Mouse (Mus musculus) heart, postnatal 25 days (tissue): ENCODE results near the gene Tapbpl. TPM values are rescaled to one million over a fixed set of nuclear protein-coding genes. Genes with fewer than 3 reads are reported as not detected.
"Not testable (repeated sequence)": the region's sequence is repeated elsewhere in the genome, so short reads cannot be mapped to it uniquely, and the experiment has no call there.

ENCODE experiments used
- DNase-seq: peaks from one replicate; pipeline ENCODE4 v3.0.0; 2022; ENCODE audit warnings: low spot score
- intact Hi-C: fragments of 180-260 bp; cut with DNase I; formaldehyde crosslinking; loops from one replicate; pipeline ENCODE4 v1.15.1; 2025
- total RNA-seq, 2 experiments: library from RNA; stranded (reverse); gene quantifications; 2 replicates each; pipeline ENCODE4 v1.2.3; 2021

Tapbpl gene
- 1 to 10 TPM; 4.1 to 5.0 TPM for total RNA-seq

DNA sequence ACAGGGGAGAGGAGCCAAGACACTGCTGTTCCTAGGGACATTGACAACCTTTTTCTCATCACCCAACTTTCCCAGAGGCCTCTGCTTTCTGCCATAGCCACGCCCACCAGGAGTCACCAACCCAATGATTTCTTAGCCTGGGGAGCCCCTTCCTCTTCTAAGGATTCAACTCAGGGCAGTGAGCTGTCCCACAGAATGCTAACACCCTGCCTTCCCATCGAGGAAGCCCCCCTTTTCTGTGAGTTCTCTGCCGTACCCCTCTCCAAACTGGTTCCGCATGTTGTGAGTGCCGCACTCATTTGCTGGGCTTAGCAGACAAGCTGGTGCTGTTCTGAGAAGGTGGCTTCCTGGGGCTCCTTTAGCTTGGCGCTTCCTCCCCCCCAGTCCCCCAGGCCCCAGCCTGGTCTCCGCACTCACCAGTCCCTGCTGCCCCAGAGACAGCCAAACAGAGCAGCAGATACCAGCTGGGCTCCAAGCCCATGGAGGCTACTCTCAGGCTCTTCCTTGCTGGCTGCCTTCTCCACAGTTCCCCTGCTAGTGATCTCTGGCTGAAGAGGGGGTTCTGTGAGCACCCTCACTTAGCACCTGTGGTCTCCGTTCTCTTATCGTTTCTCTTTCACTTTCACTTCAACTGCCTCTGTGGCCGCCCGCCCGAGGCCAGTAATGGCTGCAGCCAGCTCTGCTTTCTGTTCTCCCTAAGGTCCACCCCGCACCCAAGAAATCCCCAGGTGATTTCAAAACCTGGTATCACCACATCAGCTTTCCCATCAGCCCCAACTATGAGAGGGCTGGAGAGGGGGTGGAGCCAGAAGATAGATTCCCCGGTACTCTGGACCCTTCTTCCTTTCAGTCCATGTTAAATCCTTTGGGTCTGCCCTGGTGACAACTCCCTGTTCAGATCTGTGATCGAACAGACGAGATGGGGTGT, at the start of gene Tapbpl:
Gene Tapbpl (minus strand): TSS at position 744 of the 928 bp plus-strand sequence.
- peak; percentile 47 for DNase-seq
- intact Hi-C loops: no loop called here

DNA sequence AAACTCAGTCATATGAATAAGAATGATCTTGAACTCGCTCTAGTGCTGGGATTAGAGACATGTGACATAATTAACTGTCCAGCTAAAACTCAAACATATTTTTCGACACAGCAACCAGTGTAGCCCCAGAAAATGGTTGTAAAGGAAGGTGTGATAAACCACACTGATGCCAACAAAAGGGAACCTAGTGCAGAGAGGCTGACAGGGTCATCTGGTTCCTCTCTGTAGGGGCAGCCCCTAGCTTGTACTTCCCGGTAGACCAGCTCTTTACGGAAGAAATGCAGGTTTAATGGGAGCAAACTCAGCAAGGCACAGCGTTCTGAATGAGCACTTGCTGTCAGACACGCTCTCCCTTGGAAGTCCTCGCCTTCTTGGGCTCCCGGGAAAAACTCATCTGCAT, 48.1 kb upstream of the Tapbpl start:
- DNase-seq: no peak
- intact Hi-C loops: loop anchor here (5.0 kb wide), 1 partner anchor 48 kb away; no protein-coding TSS in a partner anchor

DNA sequence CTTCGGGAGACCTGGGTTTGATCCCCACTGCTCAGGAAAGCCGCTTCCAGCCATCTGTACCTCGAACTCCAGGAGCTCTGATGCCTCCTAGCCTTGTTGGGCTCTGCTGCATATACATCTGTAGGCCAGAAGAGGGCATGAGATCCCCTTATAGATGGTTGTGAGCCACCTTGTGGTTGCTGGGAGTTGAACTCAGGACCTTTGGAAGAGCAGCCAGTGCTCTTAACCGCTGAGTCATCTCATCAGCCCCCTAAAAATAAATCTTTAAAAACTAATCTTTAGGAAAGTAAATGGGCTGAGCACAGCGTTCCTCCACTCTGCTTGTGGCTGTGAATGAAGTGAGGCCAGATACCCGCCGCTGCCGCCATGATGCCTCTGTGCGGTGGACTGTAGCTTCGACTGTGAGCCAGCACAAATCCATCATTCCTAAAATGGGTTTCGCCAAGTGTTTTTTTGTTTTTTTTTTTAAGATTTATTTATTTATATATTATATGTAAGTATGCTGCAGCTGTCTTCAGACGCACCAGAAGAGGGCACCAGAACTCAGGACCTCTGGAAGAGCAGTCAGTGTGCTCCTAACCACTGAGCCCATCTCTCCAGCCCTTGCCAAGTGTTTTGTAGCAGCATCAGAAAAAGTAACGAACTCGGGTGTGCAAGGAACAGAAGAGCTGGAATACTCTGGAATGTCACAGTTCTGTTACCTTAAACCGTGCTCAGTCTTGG, 43.3 kb upstream of the Tapbpl start:
- intact Hi-C loops: loop anchor here (2.0 to 5.0 kb wide), 5 partner anchors 52 to 228 kb away; partner anchors contain the start of genes Acrbp and Iffo1
- DNase-seq: no peak

DNA sequence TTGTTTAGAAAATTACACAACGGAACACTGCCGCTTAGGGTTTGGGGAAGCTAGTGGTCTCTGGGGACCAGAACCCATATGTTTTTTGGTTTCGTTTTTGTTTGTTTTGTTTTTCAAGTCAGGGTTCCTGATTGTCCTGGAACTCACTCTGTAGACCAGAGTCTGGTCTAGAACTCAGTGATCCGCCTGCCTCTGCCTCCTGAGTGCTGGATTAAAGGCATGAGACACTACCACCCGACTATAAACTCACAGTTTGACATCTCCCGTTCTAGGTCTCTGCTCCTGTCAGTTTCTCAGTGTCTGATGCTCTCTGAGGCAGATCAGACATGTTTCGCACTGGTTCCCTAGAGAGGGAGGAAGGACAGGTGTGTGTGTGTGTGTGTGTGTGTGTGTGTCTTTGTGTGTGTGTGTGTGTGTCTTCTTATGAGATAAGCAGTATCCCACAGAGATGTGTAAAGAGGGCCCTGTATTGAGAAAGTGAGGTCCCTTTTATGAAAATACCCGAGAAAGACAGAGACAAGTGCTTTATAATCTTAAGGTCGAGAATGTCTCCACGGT, 40.6 kb upstream of the Tapbpl start:
- no peak for DNase-seq
- intact Hi-C loops: loop anchor here (5.0 kb wide), 3 partner anchors 110 to 225 kb away; partner anchors contain the start of genes Acrbp and Iffo1

DNA sequence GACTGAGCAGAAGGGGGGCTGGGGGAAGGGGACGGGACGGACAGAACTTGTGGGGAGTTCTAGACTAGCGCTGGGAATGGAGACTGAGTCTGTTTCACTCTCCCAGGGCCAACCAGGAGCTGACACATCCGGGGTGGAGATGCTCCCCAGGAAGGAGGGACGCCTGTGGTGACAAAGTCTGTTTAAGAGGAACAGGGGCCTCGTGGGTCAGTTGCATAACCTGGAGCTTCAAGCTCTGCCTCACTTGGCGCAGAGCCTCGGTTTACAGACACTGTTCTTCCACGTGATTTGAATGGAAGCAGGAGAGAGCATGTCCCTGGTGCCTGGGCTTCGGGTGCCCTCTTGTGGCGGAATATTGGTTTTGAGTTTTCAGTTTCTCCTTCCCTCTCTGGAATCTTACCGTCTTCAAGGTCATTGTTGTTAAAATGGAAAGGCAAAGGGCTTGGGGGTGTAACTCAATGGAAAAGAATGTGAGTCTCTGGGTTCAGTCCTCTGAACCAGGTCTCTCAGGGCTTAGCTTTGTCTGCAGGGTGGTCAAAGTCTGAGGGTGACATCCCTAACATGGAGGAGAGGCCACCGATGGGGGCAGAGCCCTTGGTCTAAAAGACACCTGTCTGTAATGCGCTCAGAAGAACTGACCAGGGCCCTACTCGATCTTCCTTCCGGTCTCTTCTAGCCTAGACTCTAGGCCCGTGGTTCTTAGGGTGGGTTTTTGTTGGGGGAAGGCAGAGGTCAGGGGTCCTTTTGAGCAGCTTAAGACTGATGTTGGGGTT, 40.0 kb upstream of the Tapbpl start:
- intact Hi-C loops: loop anchor here (5.0 kb wide), 3 partner anchors 109 to 224 kb away; partner anchors contain the start of genes Acrbp and Iffo1
- peak; percentile 86 for DNase-seq

DNA sequence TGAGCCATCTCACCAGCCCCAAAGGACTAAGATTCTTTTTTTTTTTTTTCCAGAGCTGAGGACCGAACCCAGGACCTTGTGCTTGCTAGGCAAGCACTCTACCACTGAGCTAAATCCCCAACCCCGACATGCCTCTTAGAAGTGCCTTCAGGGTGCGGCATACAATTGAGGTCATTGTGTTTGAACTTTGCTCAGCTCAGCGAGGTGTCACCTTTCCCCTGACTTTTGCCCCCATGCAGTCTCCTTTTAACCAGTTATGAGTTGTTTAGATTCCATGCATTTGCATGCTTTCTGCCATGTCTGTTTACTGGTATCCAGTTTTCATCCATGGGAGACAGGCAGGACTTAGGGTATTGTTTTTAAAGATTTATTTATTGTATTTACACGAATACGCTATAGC, 37.1 kb upstream of the Tapbpl start:
- no peak for DNase-seq
- intact Hi-C loops: no loop called here

DNA sequence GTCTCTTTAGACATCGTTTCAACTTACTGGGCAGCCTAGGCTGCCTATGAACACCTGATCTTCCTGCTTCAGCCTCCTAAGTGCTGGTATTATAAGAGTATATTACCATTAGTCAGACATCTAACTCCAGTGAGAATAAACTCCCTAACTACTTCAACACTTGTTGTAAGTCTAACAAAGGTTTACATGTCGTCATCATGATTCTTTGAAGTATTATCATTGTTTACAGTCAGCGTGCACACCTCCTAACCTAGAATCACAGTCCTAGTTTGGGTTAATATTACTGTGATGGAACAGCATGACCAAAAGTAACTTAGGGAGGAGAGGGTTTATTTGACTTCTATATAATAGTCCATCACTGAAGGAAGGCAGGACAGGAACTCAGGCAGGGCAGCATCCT, 35.8 kb upstream of the Tapbpl start:
- intact Hi-C loops: no loop called here
- no peak for DNase-seq

DNA sequence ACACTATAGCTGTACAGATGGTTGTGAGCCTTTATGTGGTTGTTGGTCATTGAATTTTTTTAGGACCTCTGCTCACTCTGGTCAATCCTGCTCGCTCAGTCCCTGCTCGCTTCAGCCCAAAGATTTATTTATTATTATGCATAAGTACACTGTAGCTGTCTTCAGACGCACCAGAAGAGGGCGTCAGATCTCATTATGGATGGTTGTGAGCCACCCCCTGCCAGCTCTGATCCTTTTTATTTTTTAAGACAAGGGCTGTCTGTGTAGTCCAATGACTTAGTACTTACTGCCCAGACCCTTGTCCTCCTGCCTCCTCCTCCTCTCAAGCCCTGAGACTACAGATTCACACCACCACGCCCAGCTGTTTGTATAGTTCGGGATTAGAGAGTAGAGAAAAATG, 34.9 kb upstream of the Tapbpl start:
- intact Hi-C loops, DNase-seq: not testable (repeated sequence)

DNA sequence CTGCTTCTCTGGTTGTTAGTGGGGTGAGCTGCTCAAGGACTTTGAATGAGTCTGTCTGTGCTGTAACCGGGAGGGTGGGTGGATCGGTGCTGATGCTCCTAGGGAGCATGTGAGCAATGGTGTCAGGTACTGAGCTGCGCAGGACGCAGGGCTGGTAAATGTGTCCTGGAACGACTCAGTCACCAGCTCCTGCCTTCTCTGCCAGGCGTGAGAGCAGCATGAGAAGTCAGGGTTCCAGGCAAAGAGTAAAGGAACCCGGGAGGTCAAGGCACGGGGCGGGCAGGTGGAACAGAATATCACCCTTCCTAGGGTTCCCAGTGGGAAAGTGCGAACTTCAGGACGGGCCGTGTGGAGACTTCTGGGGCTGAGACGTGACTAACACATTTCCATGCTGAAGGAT, 34.4 kb upstream of the Tapbpl start:
- intact Hi-C loops: no loop called here

DNA sequence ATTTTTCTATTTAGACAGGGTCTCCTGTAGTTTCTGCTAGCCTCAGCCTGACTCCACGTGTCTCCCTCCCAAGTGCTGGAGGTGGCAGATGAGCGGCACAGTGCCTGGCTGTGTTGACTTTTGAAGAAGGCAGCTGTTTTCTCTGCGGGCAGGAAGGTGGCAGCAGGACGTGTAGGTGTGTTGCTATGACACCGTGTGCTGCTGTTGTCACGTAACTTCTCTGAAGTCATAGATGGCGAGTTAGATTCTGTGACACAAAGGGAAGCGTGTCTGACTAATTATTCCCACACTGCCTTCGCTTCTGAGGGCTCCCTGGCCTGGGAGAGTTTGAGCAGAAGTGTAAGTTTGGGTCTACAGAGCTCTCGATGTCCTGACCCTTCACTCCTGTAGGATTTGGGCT, 33.6 kb upstream of the Tapbpl start:
- intact Hi-C loops: loop anchor here (2.0 kb wide), 1 partner anchor 42 kb away; no protein-coding TSS in a partner anchor
- DNase-seq: no peak

More for the DNA sequence above, 34.4 kb upstream of the Tapbpl start:
- no peak for DNase-seq

DNA sequence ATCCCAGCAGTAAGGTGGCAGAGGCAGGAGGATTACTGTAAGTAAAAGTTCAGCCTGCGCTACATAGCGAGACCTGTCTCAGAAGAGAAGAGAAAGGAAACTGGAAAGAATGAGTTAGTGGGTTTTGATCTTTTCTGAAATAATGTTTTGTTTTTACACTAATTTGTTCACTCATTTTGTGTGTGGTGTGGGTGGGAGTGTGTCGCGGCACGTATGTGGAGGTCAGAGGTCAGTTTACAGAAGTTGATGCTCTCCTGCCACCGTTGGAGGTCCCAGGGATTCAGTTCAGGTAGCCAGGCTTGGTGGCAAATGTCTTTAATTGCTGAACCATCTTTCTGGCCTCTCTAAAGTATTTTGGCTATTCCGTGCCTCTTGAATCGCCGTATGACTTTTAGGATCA, 32.6 kb upstream of the Tapbpl start:
- intact Hi-C loops: loop anchor here (2.0 kb wide), 1 partner anchor 41 kb away; no protein-coding TSS in a partner anchor
- no peak for DNase-seq

DNA sequence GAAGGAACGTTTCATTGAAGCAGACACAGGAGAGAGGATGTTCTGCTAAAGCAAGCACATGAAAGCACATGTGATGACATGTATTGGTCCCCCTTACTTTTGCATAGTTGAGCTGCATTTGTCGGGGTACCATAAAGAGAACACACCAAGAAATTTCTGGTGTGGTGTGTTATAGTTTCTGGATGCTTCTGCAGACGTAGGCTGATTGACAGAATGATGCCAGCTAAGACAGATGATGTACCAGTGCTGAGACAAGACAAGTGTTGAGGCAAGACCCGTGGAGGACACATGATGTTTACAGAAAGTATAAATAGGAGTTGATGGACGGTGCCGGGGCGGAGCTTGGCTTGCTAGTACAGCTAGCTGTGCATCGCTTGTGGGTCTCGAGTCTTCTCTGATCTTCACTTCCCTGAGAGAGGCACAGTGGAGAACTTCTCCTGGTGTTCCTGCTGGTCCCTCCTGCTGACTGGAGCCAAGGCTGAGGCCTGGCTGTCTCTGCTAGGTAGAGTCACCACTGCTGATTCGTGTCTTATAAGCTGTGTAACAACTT, 28.4 kb upstream of the Tapbpl start:
- no peak for DNase-seq
- intact Hi-C loops: no loop called here

DNA sequence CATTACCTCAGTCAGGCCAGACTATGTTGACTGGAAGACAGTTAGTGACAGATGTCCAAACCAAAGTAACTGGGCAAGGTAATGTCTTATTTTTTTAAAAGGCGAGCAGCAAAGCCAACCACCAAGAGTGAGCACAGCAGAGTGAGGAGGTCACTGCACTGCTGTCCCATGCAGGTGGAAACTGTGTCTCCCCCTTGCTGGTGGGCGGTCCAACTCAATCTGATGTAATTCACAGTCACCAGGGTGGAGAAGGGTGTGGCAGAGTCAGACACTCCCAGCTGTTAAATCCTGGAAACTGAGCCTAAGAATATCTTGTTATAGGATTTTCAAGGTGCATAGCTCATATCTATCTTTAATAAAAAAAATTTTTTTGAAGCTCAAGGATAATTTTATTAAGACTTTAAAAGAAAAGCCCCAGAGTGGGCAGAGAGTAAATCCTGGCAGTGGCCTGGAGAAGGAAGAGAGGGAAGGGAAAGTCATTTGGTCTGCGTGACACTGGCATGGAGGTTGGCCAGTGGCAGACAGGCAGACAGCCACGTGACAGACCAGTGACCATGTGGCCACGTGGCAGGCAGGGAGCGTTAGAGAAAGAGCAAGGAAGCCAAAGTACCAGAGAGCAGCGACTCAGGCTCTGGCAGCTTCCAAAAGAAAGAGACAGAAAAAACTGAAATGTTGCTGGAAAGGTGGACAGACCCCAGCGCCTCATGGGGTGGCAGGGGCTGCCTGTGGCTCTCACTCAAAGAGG, 24.7 kb upstream of the Tapbpl start:
- intact Hi-C loops: no loop called here
- DNase-seq: no peak

DNA sequence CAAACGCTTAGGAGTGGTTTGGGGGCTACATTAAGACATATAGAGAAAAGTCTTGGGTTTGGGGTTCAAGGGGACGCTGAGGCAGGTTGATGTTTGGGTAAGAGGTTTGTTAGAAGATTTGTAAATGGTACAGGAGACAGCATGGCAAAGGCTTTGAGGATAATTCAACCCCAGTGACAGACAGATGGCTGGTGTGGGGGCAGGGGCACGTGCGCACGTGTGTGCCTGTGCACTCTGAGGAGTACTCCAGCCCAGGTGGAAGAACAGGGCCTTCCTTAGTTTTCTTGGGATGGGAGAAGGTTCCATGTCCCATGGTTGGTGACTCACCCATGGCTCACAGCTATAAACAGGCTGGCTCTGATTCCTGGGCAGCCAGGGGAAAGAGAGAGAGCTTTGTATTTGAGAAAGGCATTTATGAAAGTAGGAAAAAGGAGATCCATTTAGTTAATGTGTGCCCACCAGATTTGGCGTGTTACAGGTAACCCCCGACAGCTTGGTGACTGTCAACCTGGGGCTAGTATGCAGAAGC, 23.9 kb upstream of the Tapbpl start:
- intact Hi-C loops: no loop called here
- DNase-seq: no peak

DNA sequence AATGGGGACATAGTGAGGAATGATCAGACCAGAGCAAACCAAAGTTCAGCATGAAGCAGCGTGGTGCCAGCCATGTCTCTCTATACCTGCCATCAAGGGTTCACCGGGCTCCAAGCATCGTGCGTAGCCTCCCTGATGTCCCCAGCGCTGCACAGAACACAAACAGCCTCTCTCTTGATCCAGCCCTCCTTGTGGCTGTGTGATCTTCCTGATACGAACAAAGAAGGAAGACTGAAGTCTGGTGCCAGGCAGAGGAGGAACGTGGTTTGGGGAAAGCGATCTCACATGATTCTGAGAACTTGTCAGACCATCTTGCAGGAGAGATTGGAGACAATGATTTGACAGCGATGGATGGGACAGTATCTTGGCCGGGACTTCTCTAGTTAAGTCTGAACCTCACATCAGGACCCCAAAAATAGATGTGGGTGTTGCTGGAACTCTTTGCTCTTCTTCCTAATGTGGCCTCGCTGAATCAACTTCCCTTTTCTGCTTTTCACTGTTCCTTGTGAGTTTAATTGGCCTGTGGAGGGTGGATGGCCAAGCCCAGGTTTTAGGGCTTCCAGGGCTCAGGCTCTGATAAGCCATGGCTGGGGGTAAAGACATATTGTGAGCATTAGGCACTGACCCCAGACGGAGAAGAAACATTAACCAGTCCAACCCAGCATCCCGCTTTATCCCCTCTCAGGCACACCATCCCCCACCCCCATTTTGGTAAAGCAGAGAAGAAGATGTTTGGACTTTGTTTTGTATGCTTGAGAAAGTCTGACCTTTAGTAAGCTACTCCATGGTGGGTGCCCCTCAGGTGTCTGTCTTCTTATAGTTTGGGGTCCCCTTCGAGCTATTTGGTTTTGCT, 22.4 kb upstream of the Tapbpl start:
- DNase-seq: no peak
- intact Hi-C loops: no loop called here

DNA sequence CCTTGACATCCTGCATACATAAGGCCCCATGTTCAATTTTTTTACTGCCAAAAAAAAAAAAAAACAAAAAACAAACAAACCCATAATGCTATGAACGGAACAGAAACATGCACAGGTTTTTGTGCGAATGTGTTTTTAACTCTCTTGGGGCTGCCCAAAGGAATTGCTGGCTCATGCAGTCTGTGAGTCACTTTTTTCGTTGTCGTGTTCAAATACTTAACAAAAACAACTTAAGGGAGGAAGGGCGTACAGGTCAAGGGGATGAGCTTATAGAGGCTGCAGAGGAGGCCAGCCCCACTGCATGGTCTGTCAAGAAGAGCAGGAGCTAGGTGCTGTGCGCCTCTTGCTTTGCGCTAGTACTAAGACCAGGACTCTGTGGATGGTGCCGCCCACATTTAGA, 21.1 kb upstream of the Tapbpl start:
- DNase-seq: no peak
- intact Hi-C loops: no loop called here

DNA sequence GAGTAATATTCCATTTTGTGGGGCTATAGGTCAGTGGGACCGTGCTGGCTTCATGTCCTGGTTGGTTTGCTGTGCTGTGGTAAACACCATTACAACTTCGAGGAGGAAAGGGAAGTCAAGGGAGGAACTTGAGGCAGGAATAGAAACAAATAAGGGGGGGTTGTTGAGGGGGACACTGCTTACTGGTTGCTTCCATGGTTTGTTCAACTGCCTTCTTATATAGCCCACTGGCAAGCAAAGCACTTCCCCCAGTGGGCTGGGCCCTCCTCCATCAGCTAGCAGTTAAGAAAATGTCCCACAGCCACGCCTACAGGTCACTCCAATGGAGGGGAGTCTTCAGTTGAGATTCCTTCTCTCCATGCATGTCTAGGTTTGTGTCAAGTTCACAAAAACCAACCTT, 20.6 kb upstream of the Tapbpl start:
- intact Hi-C loops: no loop called here
- DNase-seq: no peak

DNA sequence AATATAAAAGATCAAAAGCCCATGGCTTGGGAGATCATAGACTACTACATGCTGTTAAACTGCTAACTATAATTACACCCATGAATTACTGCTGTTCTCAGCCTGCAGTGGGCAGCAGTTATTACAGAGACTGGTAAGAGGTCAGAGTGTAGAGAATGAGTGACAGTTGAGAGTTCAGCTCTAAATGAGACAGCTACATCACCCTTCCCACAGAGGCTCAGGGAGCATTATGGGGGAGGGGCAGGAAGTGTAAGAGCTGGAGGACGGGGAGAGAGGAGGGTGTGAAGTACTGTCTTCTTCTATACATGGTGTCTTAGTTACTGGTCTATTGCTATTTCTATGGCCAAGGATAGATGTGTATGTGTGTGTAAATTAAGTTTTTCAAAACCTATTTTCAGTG, 12.9 kb upstream of the Tapbpl start:
- DNase-seq: no peak
- intact Hi-C loops: no loop called here
